In the genomic region with DNA sequence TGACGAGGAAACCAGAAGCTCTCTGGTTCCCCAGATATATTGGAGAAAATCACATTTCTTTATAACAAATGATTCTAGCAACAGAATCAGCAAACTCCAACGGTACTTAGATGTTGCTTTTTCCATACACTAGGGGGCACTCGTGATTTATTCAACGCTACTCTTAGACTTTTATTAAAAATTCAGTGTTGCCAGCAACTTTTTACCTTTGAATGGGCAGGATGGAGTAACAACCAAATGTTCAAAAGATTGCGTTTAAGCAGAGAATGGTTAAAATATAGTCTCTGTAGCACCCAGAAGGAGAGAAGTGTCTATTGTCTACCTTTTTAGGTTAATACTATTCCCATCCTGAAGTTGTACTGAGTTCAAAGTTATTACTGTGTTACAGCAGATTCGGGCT, we compare ENCODE assay signal across 9 mouse cellular contexts.
DNase-seq lines count a peak whose midpoint lies in the region; ATAC-seq lines count a peak whose summit lies in the region.
"Had no signal": no experiment of that assay in that cellular context is flagged by ENCODE, and none has a peak within 500 bp of the region (broad histone marks: within the 10 kb centered on the region; RNA-seq: fewer than 3 reads in every experiment).

No protein-coding gene starts in this region.

- H3K27ac ChIP-seq in midbrain, embryonic 12.5 days (replicated peaks): no peak overlapping the region
- H3K27ac ChIP-seq in midbrain, embryonic 13.5 days: no peak overlapping the region
- H3K27ac ChIP-seq in forebrain, embryonic 15.5 days (replicated peaks): no peak overlapping the region

- H3K9me3 ChIP-seq in midbrain, embryonic 12.5 days: no peaks in the 10 kb centered on the region
- H3K9me3 ChIP-seq in midbrain, embryonic 13.5 days: no peaks in the 10 kb centered on the region
- H3K9me3 ChIP-seq in forebrain, embryonic 15.5 days: no peaks in the 10 kb centered on the region
- H3K9me3 ChIP-seq: heart, embryonic 13.5 days had no signal

- peak; percentile 7 for DNase-seq in gastrocnemius, adult 18-20 months (ENCODE audit: low spot score)
- DNase-seq in gastrocnemius, postnatal 36 days: no peak
- peak; percentile 34 for DNase-seq in ZHBTc4 (ENCODE audit: low read depth, low spot score)
- no peak for DNase-seq in urinary bladder, postnatal 36 days (ENCODE audit: low spot score in 2 of 2)

- no peak overlapping the region for H3K4me3 ChIP-seq in midbrain, embryonic 12.5 days
- no peak overlapping the region for H3K4me3 ChIP-seq in midbrain, embryonic 13.5 days (replicated peaks)
- H3K4me3 ChIP-seq in forebrain, embryonic 15.5 days: no peak overlapping the region
- H3K4me3 ChIP-seq: heart, embryonic 13.5 days had no signal

- WGBS in midbrain, embryonic 12.5 days: 18% methylated on average over 6 of the region's 6 CpGs
- WGBS in midbrain, embryonic 13.5 days: 21% methylated on average over 6 of the region's 6 CpGs
- 12% methylated on average over 6 of the region's 6 CpGs for WGBS in forebrain, embryonic 15.5 days

- intact Hi-C loops in gastrocnemius, postnatal 36 days (cut with DNase I): loop anchor here (10.0 kb wide), 1 partner anchor 471 kb away; no protein-coding TSS in a partner anchor

- H3K4me1 ChIP-seq in midbrain, embryonic 12.5 days: no peaks in the 10 kb centered on the region
- H3K4me1 ChIP-seq in midbrain, embryonic 13.5 days (replicated peaks): no peaks in the 10 kb centered on the region
- H3K4me1 ChIP-seq in forebrain, embryonic 15.5 days: no peaks in the 10 kb centered on the region

- no peaks in the 10 kb centered on the region for H3K27me3 ChIP-seq in midbrain, embryonic 12.5 days
- H3K27me3 ChIP-seq in midbrain, embryonic 13.5 days: no peaks in the 10 kb centered on the region
- no peaks in the 10 kb centered on the region for H3K27me3 ChIP-seq in forebrain, embryonic 15.5 days
- H3K27me3 ChIP-seq: heart, embryonic 13.5 days had no signal

- H3K4me2 ChIP-seq in midbrain, embryonic 12.5 days (replicated peaks): no peak overlapping the region
- H3K4me2 ChIP-seq in midbrain, embryonic 13.5 days (replicated peaks): no peak overlapping the region
- no peak overlapping the region for H3K4me2 ChIP-seq in forebrain, embryonic 15.5 days (replicated peaks)
- H3K4me2 ChIP-seq: heart, embryonic 13.5 days had no signal

- ATAC-seq in midbrain, embryonic 12.5 days (ENCODE audit: low FRiP score, low read depth): peak; percentile 63; the same call in 1 of the 2 replicates
- ATAC-seq in midbrain, embryonic 13.5 days: no peak
- ATAC-seq in forebrain, embryonic 15.5 days (replicated peaks): peak; percentile 69
- ATAC-seq in megakaryocyte progenitor cell, adult 5-6 weeks (replicated peaks; ENCODE audit: poor library complexity): peak; percentile 69

- no peaks in the 10 kb centered on the region for H3K36me3 ChIP-seq in midbrain, embryonic 12.5 days
- H3K36me3 ChIP-seq in midbrain, embryonic 13.5 days: no peaks in the 10 kb centered on the region
- H3K36me3 ChIP-seq in forebrain, embryonic 15.5 days: no peaks in the 10 kb centered on the region
- H3K36me3 ChIP-seq: heart, embryonic 13.5 days had no signal

- H3K9ac ChIP-seq in midbrain, embryonic 12.5 days (replicated peaks): no peak overlapping the region
- H3K9ac ChIP-seq in midbrain, embryonic 13.5 days (replicated peaks): no peak overlapping the region
- H3K9ac ChIP-seq in forebrain, embryonic 15.5 days (replicated peaks): no peak overlapping the region
- H3K9ac ChIP-seq: heart, embryonic 13.5 days had no signal

Comparison
In these comparisons a context has a peak if more than half of its experiments do, and no peak if none do; other contexts are left out.
1. DNase-seq: peak in gastrocnemius, adult 18-20 months (single experiment) and ZHBTc4 (single experiment); none in gastrocnemius, postnatal 36 days (0 of 2) and urinary bladder, postnatal 36 days (0 of 2).